Mouse (Mus musculus) myocyte (in vitro differentiated cells): ENCODE measurements around the gene Tnfaip2.

Experiments
- CEBPB ChIP-seq: IDR thresholded peaks from 2 replicates; pipeline ENCODE4 v1.6.1; 2011; ENCODE audit warnings: mild to moderate bottlenecking, moderate library complexity; ENCODE audit not compliant: poor library complexity, insufficient read depth, severe bottlenecking
- E2F4 ChIP-seq: IDR thresholded peaks from one replicate; pipeline ENCODE4 v1.6.1; 2011; ENCODE audit warnings: mild to moderate bottlenecking, control low read depth, moderate library complexity; ENCODE audit not compliant: insufficient read depth
- MAX ChIP-seq: IDR thresholded peaks from one replicate; pipeline ENCODE4 v1.6.1; 2011; ENCODE audit warnings: low read depth, mild to moderate bottlenecking, control low read depth
- MYOG ChIP-seq, 3 experiments: IDR thresholded peaks; one replicate each; pipeline ENCODE4 v1.6.1; 2011; ENCODE audit warnings: control low read depth in 2 of 3, low read depth in 2 of 3, mild to moderate bottlenecking in 2 of 3; ENCODE audit not compliant: insufficient read length in 2 of 3, control insufficient read depth in 1 of 3, insufficient read depth in 1 of 3
- POLR2A ChIP-seq: IDR thresholded peaks from one replicate; pipeline ENCODE4 v1.6.1; 2011; ENCODE audit warnings: low read depth, mild to moderate bottlenecking, control low read depth, moderate library complexity; ENCODE audit not compliant: insufficient read length
- POLR2AphosphoS2 ChIP-seq: IDR thresholded peaks from one replicate; pipeline ENCODE4 v1.6.1; 2011; ENCODE audit warnings: low read depth, control low read depth; ENCODE audit not compliant: insufficient read length
- TCF12 ChIP-seq: IDR thresholded peaks from one replicate; pipeline ENCODE4 v1.6.1; 2011; ENCODE audit warnings: mild to moderate bottlenecking, control low read depth; ENCODE audit not compliant: poor library complexity, insufficient read depth, severe bottlenecking

DNA sequence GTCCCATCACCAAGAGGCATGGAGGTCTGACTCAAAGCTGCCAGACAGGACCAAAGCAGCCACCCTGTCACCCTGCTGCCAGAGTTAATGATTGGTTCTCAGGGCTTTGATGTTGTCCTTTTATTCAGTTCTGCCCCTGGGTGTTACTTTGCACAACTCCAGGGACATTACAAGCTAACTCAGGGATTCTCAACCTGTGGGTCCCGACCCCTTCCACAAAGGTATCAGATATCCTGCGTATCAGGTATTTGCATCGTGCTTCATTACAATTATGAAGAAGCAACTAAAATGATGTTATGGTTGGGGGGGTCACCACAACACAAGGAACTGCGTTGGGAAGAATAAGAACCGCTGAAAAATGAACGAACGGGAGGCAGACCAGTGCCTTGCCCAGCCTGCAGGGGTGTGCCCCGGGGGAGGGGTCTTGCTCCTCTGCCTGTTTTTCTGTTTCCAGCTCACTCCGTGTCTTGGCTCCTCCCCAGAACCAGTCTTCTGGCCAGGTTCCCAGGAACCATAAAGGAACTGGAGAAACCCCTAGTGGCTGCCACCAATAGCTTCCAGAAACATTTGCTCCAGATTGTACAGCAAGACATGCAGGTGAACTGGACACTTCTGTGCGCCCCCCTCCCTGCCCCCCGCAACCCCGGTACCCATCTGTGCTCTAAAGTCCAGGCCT is 14.7 kb upstream of the Tnfaip2 start:
- TF ChIP-seq POLR2A = no peak
- no peak for TF ChIP-seq MAX
- no peak for TF ChIP-seq MYOG (IDR thresholded peaks at IDR 0.05; ENCODE audit: control insufficient read depth in 1 of 3, insufficient read depth in 1 of 3, insufficient read length in 2 of 3, low read depth in 2 of 3)
- no peak for TF ChIP-seq POLR2AphosphoS2
- no peak for TF ChIP-seq E2F4
- TF ChIP-seq CEBPB = no peak
- TF ChIP-seq TCF12 = no peak
